Mouse (Mus musculus) E14TG2a.4 (cell line): ENCODE data around the gene Rftn1.

Source experiments
- CTCF ChIP-seq: conservative IDR thresholded peaks from 2 replicates; pipeline ENCODE4 v1.5.1; 2014; ENCODE audit warnings: low read length
- NANOG ChIP-seq: IDR thresholded peaks from 2 replicates; pipeline ENCODE4 v1.6.1; 2014; ENCODE audit warnings: borderline replicate concordance, low read length, mixed read lengths
- POU5F1 ChIP-seq: IDR thresholded peaks from 2 replicates; pipeline ENCODE4 v1.6.1; 2014; ENCODE audit warnings: low read length, borderline replicate concordance

- no peak for TF ChIP-seq CTCF
- no peak for TF ChIP-seq NANOG
- TF ChIP-seq POU5F1: no peak
These were observed 203.4 kb downstream of the Rftn1 start for GRCm38 (mm10) chr17:49987095-49987494.
